Mouse (Mus musculus) kidney, postnatal 36 days (tissue): Measurements from ENCODE around the gene Rrp9.

Source experiments
- DNase-seq, 2 experiments: peaks; one replicate each; pipeline ENCODE4 v3.0.0; 2021 to 2022; ENCODE audit warnings: mixed read lengths in 2 of 2

Rrp9 gene

GRCm38 (mm10) chr9:106457163-106457559 lies 18.6 kb upstream of the Rrp9 start:
- DNase-seq = no peak

- DNase-seq = no peak
These were observed 17.8 kb upstream of the Rrp9 start for GRCm38 (mm10) chr9:106457920-106458319.

- no peak for DNase-seq
These were observed 15.8 kb upstream of the Rrp9 start for GRCm38 (mm10) chr9:106459946-106460345.

GRCm38 (mm10) chr9:106460401-106461025 lies 15.2 kb upstream of the Rrp9 start:
- DNase-seq = no peak

- DNase-seq = no peak
These were observed 14.7 kb upstream of the Rrp9 start for GRCm38 (mm10) chr9:106461026-106461415.

GRCm38 (mm10) chr9:106461641-106462429 lies 13.9 kb upstream of the Rrp9 start:
- no peak for DNase-seq

GRCm38 (mm10) chr9:106462430-106462800 lies 13.3 kb upstream of the Rrp9 start:
- no peak for DNase-seq

- DNase-seq = no peak
These were observed 12.4 kb upstream of the Rrp9 start for GRCm38 (mm10) chr9:106463122-106464063.

- peak in 1 of 2 experiments; percentile 75 for DNase-seq
These were observed 10.8 kb upstream of the Rrp9 start for GRCm38 (mm10) chr9:106464751-106465541.

GRCm38 (mm10) chr9:106465571-106466200 lies 10.1 kb upstream of the Rrp9 start, which contains the start of gene Gpr62:
Gpr62 (minus strand) TSS chr9:106465938.
- no peak for DNase-seq

GRCm38 (mm10) chr9:106466721-106467120 lies 9.0 kb upstream of the Rrp9 start:
- no peak for DNase-seq

- no peak for DNase-seq
These were observed 8.0 kb upstream of the Rrp9 start for GRCm38 (mm10) chr9:106467746-106468145.

- DNase-seq = no peak
These were observed 6.4 kb upstream of the Rrp9 start for GRCm38 (mm10) chr9:106469317-106469716.

GRCm38 (mm10) chr9:106469776-106470175 lies 6.0 kb upstream of the Rrp9 start:
- DNase-seq = no peak

- DNase-seq = peak; percentile 23 to 45
These were observed 4.6 kb upstream of the Rrp9 start for GRCm38 (mm10) chr9:106470991-106471750.

GRCm38 (mm10) chr9:106471892-106472291 lies 3.9 kb upstream of the Rrp9 start:
- DNase-seq = peak; percentile 77 to 81

GRCm38 (mm10) chr9:106472321-106472720 lies 3.4 kb upstream of the Rrp9 start:
- peak in 1 of 2 experiments; percentile 41 for DNase-seq

- DNase-seq = peak; percentile 64 to 72
These were observed 2.5 kb upstream of the Rrp9 start for GRCm38 (mm10) chr9:106473081-106473752.

- DNase-seq = no peak
These were observed 2.0 kb upstream of the Rrp9 start for GRCm38 (mm10) chr9:106473753-106474105.

GRCm38 (mm10) chr9:106474456-106474855 lies 1.3 kb upstream of the Rrp9 start:
- peak; percentile 74 to 84 for DNase-seq
